Mouse (Mus musculus) CH12.LX (cell line): ENCODE measurements at regions not wholly inside any gene's neighbourhood (a gene's known extent, or its start where the extent isn't known, plus 50 kb on each side); places are given as distances from the start of the nearest gene placed in this dataset.

ENCODE experiments used
- DNase-seq: peaks from one replicate; pipeline ENCODE4 v3.0.0-alpha.2; 2013; ENCODE audit errors: extremely low read depth
- H3K27ac ChIP-seq: 2 replicates; pipeline ENCODE4 v1.5.1; 2012; ENCODE audit warnings: low read depth, mild to moderate bottlenecking, control low read depth, moderate library complexity; ENCODE audit not compliant: insufficient read depth
- H3K27me3 ChIP-seq: replicated peaks from 2 replicates; pipeline ENCODE3; 2012; ENCODE audit warnings: inconsistent platforms
- H3K36me3 ChIP-seq, 2 experiments: replicated peaks in 1 of 2; 2 replicates each; pipeline versions ENCODE3 to v1.6.1; 2012; ENCODE audit warnings: inconsistent platforms in 1 of 2, low read length in 1 of 2, mild to moderate bottlenecking in 1 of 2, mixed read lengths in 1 of 2, moderate library complexity in 1 of 2; ENCODE audit not compliant: control insufficient read depth in 1 of 2, insufficient read depth in 1 of 2
- H3K4me1 ChIP-seq, 2 experiments: 2 replicates each; pipeline ENCODE4 v1.6.1; 2012; ENCODE audit warnings: inconsistent platforms in 1 of 2, moderate library complexity in 1 of 2; ENCODE audit not compliant: insufficient read depth in 2 of 2, control insufficient read depth in 1 of 2
- H3K4me2 ChIP-seq: 2 replicates; pipeline ENCODE4 v1.6.1; 2012; ENCODE audit warnings: low read depth, mild to moderate bottlenecking, control low read depth; ENCODE audit not compliant: poor library complexity, insufficient read depth, severe bottlenecking
- H3K4me3 ChIP-seq, 3 experiments: fragments of 150-350 bp in 1 of 3; sonication (generic) in 1 of 3; replicated peaks in 1 of 3; 2 replicates each; pipeline versions ENCODE3 to v1.5.1; 2011 to 2012; ENCODE audit warnings: low read depth in 2 of 3, low read length in 2 of 3, mild to moderate bottlenecking in 2 of 3, moderate library complexity in 2 of 3, control low read depth in 1 of 3, improper control_type of control experiment in 1 of 3, inconsistent platforms in 1 of 3, mixed read lengths in 1 of 3; ENCODE audit not compliant: poor library complexity in 1 of 3
- H3K79me2 ChIP-seq: replicated peaks from 2 replicates; pipeline ENCODE4 v1.6.1; 2012; ENCODE audit warnings: mild to moderate bottlenecking, moderate library complexity; ENCODE audit not compliant: control insufficient read depth, poor library complexity, insufficient read depth, severe bottlenecking; ENCODE audit errors: extremely low read depth
- H3K9ac ChIP-seq: 2 replicates; pipeline ENCODE4 v1.6.1; 2012; ENCODE audit warnings: low read depth, mild to moderate bottlenecking, control low read depth, moderate library complexity; ENCODE audit not compliant: insufficient read depth
- H3K9me3 ChIP-seq: replicated peaks from 2 replicates; pipeline ENCODE3; 2012; ENCODE audit warnings: low read length, inconsistent platforms, mixed read lengths
- CTCF ChIP-seq, 2 experiments: IDR thresholded peaks in 1 of 2; conservative IDR thresholded peaks in 1 of 2; 2 replicates each; pipeline ENCODE4 v1.5.1; 2011 to 2012; ENCODE audit warnings: low read depth in 2 of 2, low read length in 2 of 2, improper control_type of control experiment in 1 of 2, inconsistent platforms in 1 of 2, mild to moderate bottlenecking in 1 of 2, moderate library complexity in 1 of 2
- GABPA ChIP-seq: IDR thresholded peaks from 2 replicates; pipeline ENCODE4 v1.6.1; 2012; ENCODE audit warnings: low read depth, low read length, improper control_type of control experiment, inconsistent platforms; ENCODE audit not compliant: insufficient replicate concordance
- IRF4 ChIP-seq: IDR thresholded peaks from 2 replicates; pipeline ENCODE4 v1.6.1; 2014; ENCODE audit warnings: low read depth, mild to moderate bottlenecking, inconsistent platforms, low read length, improper control_type of control experiment
- KAT2A ChIP-seq: IDR thresholded peaks from 2 replicates; pipeline ENCODE4 v1.6.1; 2012; ENCODE audit warnings: low read length, improper control_type of control experiment, inconsistent platforms; ENCODE audit not compliant: insufficient replicate concordance
- MAFK ChIP-seq: IDR thresholded peaks from 2 replicates; pipeline ENCODE4 v1.6.1; 2011; ENCODE audit warnings: low read length, improper control_type of control experiment; ENCODE audit not compliant: insufficient replicate concordance
- MEF2A ChIP-seq: IDR thresholded peaks from 2 replicates; pipeline ENCODE4 v1.6.1; 2014; ENCODE audit warnings: low read depth, mild to moderate bottlenecking, inconsistent platforms, low read length, improper control_type of control experiment, borderline replicate concordance
- MXI1 ChIP-seq: IDR thresholded peaks from 2 replicates; pipeline ENCODE4 v1.6.1; 2011; ENCODE audit warnings: mild to moderate bottlenecking, low read depth, low read length, improper control_type of control experiment
- NELFE ChIP-seq: IDR thresholded peaks from 2 replicates; pipeline ENCODE4 v1.6.1; 2011; ENCODE audit warnings: low read depth, low read length, improper control_type of control experiment
- POLR2AphosphoS2 ChIP-seq: IDR thresholded peaks from 2 replicates; pipeline ENCODE4 v1.6.1; 2011; ENCODE audit warnings: low read depth, low read length, improper control_type of control experiment
- RAD21 ChIP-seq: IDR thresholded peaks from 2 replicates; pipeline ENCODE4 v1.6.1; 2011; ENCODE audit warnings: low read depth, mild to moderate bottlenecking, low read length, improper control_type of control experiment, moderate library complexity
- SIN3A ChIP-seq: IDR thresholded peaks from 2 replicates; pipeline ENCODE4 v1.6.1; 2012; ENCODE audit warnings: low read length, improper control_type of control experiment, inconsistent platforms
- SMC3 ChIP-seq: IDR thresholded peaks from 2 replicates; pipeline ENCODE4 v1.6.1; 2011; ENCODE audit warnings: low read depth, low read length, improper control_type of control experiment
- UBTF ChIP-seq: IDR thresholded peaks from 2 replicates; pipeline ENCODE4 v1.6.1; 2012; ENCODE audit warnings: low read depth, mild to moderate bottlenecking, inconsistent platforms, low read length, improper control_type of control experiment, moderate library complexity
- USF1 ChIP-seq: IDR thresholded peaks from 2 replicates; pipeline ENCODE4 v1.6.1; 2014; ENCODE audit warnings: low read depth, mild to moderate bottlenecking, inconsistent platforms, low read length, improper control_type of control experiment
- USF2 ChIP-seq: conservative IDR thresholded peaks from 2 replicates; pipeline ENCODE4 v1.6.1; 2011; ENCODE audit warnings: low read depth, low read length, improper control_type of control experiment
- ZMIZ1 ChIP-seq: IDR thresholded peaks from 2 replicates; pipeline ENCODE4 v1.6.1; 2012; ENCODE audit warnings: low read depth, mild to moderate bottlenecking, inconsistent platforms, low read length, improper control_type of control experiment
- ZNF384 ChIP-seq: IDR thresholded peaks from 2 replicates; pipeline ENCODE4 v1.6.1; 2012; ENCODE audit warnings: low read depth, low read length, improper control_type of control experiment, inconsistent platforms
- dilution Hi-C: fragments of 300-500 bp; cut with MboI; formaldehyde crosslinking; loops from 2 replicates; pipeline ENCODE4 v1.14.3; 2020; ENCODE audit warnings: low sequenced_read_pairs; ENCODE audit not compliant: extremely low pct_unique_long_range_greater_than_20kb, extremely low pct_ligation_motif_present
- in situ Hi-C: fragments of 300-500 bp; cut with MboI; formaldehyde crosslinking; loops from 3 replicates; pipeline ENCODE4 v1.14.3; 2019; ENCODE audit warnings: low sequenced_read_pairs, low pct_ligation_motif_present, low pct_unique_long_range_greater_than_20kb, mixed read lengths

DNA sequence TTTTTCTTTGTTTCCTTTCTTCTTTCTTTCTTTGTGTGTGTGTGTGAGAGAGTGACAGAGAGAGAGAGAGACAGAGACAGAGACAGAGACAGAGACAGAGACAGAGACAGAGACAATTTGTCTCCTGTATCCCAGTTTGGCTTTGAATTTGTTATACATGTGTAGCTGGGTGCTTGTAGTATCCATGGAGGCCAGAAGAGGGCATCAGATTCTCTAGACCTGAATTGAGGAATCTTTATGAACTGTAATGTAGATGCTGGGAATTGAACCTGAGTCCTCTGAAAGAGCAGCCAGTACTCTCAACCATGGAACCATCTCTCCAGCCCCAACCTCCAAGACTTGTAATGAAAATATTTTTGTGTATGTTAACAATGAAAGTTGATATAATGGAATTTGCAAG, 190.2 kb upstream of the Sgcd start:
- peak; percentile 29 for DNase-seq
- TF ChIP-seq ZNF384 (no peak), RAD21 (peak; percentile 5), CTCF (conservative IDR thresholded peaks at IDR 0.05 in 1 of 2, IDR thresholded peaks at IDR 0.05 in 1 of 2; ENCODE audit: low read depth in 2 of 2, low read length in 2 of 2) (peak in 1 of 2 experiments; percentile 45; a peak in 2 of 4 replicates), SMC3 (peak; percentile 28; the same call in 1 of the 2 replicates), KAT2A (no peak)
- H3K9me3 ChIP-seq: no peaks in the 10 kb centered on the region
- dilution Hi-C loops: no loop called here
- no peak overlapping the region for H3K4me3 ChIP-seq
- no peaks in the 10 kb centered on the region for H3K4me1 ChIP-seq
- H3K79me2 ChIP-seq: no peaks in the 10 kb centered on the region
- no peak overlapping the region for H3K27ac ChIP-seq
- in situ Hi-C loops: no loop called here
- no peaks in the 10 kb centered on the region for H3K36me3 ChIP-seq
- H3K27me3 ChIP-seq: no peaks in the 10 kb centered on the region
- no peak overlapping the region for H3K9ac ChIP-seq
- H3K4me2 ChIP-seq: no peak overlapping the region

- DNase-seq: peak; percentile 3
- H3K4me1 ChIP-seq: no peaks in the 10 kb centered on the region
- H3K4me2 ChIP-seq: no peak overlapping the region
- H3K9me3 ChIP-seq: no peaks in the 10 kb centered on the region
- no peaks in the 10 kb centered on the region for H3K27me3 ChIP-seq
- H3K27ac ChIP-seq: no peak overlapping the region
- no peaks in the 10 kb centered on the region for H3K79me2 ChIP-seq
- no peaks in the 10 kb centered on the region for H3K36me3 ChIP-seq
- in situ Hi-C loops: no loop called here
- H3K4me3 ChIP-seq: no peak overlapping the region
- no peak for TF ChIP-seq MAFK
- no peak for TF ChIP-seq MEF2A
- TF ChIP-seq CTCF (conservative IDR thresholded peaks at IDR 0.05 in 1 of 2, IDR thresholded peaks at IDR 0.05 in 1 of 2; ENCODE audit: low read depth in 2 of 2, low read length in 2 of 2): peak; percentile 35 to 37; a peak in 3 of 4 replicates
- H3K9ac ChIP-seq: no peak overlapping the region
- dilution Hi-C loops: no loop called here
These were observed 189.4 kb upstream of the Sgcd start for GRCm38 (mm10) chr11:48178174-48178573.

DNA sequence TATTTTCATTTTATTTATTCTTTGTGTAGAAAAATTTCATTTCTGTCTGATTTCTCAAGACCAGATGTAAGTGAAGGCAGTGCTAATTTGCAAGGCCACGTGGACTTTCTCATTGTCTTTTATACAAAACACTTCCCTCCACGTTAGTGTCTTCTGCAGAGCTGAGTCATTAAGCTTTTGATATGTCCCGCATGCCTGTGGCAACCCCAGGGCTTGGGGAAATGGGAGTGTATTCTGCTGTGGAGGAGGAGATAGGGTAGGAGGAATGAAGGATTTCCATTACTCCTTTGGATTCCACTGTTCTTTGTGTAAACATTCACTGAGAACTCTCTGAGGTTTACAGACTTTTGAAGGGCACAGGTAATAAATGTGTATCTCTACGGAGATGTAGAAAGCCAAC, 187.7 kb upstream of the Sgcd start:
- Histone ChIP-seq H3K27ac (no peak overlapping the region), H3K9me3 (no peaks in the 10 kb centered on the region)
- DNase-seq: no peak
- TF ChIP-seq UBTF: no peak
- no peak for TF ChIP-seq MAFK
- no peak for TF ChIP-seq USF2
- TF ChIP-seq SIN3A: no peak
- TF ChIP-seq IRF4: no peak
- no peak for TF ChIP-seq ZMIZ1
- no peak for TF ChIP-seq USF1
- TF ChIP-seq SMC3: no peak
- no peak for TF ChIP-seq NELFE
- no peak for TF ChIP-seq MXI1
- TF ChIP-seq GABPA: no peak
- no peak for TF ChIP-seq POLR2AphosphoS2
- no peak for TF ChIP-seq CTCF (conservative IDR thresholded peaks at IDR 0.05 in 1 of 2, IDR thresholded peaks at IDR 0.05 in 1 of 2; ENCODE audit: low read depth in 2 of 2, low read length in 2 of 2)
- no peak for TF ChIP-seq MEF2A
- no peak for TF ChIP-seq ZNF384
- TF ChIP-seq, all 38 proteins: peak for 0
- Histone ChIP-seq H3K36me3 (no peaks in the 10 kb centered on the region), H3K4me3 (no peak overlapping the region), H3K27me3 (no peaks in the 10 kb centered on the region), H3K4me1 (no peaks in the 10 kb centered on the region), H3K79me2 (no peaks in the 10 kb centered on the region), H3K9ac (no peak overlapping the region), H3K4me2 (no peak overlapping the region)
- dilution Hi-C loops: no loop called here
- in situ Hi-C loops: no loop called here
